14 mouse cellular contexts compared by ENCODE assay signal in the genomic region with DNA sequence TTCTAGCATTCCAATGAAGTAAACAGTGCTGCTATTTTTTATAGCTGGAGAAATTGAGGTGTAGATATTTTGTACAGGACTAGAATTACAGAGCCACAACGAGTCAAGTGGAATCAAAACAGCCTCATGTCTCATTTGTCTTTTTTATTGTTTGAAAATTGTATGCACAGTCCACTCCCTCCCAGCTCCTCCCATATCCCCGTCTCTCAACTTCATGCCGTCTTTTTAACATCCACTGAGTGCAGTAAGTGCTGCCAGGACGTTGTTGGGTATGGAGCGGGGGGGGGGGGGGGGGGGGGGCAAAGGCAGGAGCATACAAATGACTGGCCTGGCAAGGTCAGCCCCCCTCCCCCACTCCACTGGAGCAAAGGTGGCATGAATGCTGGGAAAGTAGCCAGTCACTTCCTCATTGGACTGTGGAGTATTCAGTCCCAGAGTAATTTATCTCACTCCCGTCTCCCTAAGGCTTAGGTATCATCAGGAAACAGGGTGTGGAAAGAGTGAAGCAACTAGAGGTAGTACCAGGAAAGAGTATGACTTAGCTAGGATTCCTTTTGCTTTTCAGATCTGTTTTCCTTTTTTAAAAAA. TPM values are rescaled to one million over a fixed set of nuclear protein-coding genes. Genes with fewer than 3 reads are reported as not detected.
DNase-seq lines count a peak whose midpoint lies in the region; ATAC-seq and TF ChIP-seq lines count a peak whose summit lies in the region.
"Had no signal": no experiment of that assay in that cellular context is flagged by ENCODE, and none has a peak within 500 bp of the region (broad histone marks: within the 10 kb centered on the region; RNA-seq: fewer than 3 reads in every experiment).

No protein-coding gene starts in this region.

- no peaks in the 10 kb centered on the region for H3K9me3 ChIP-seq in kidney, embryonic 16.5 days (ENCODE audit: low read length)
- no peaks in the 10 kb centered on the region for H3K9me3 ChIP-seq in stomach, postnatal 0 days (ENCODE audit: control insufficient read depth, low read length)
- no peaks in the 10 kb centered on the region for H3K9me3 ChIP-seq in limb, embryonic 10.5 days (replicated peaks)
- H3K9me3 ChIP-seq: hindbrain, embryonic 13.5 days; neural tube, embryonic 13.5 days had no signal

- DNase-seq in adrenal gland, adult 2 months, result peak; percentile 42
- no peak for DNase-seq in adrenal gland, postnatal 4 days (ENCODE audit: low spot score in 2 of 2)
- peak; percentile 61 for DNase-seq in testis, postnatal 10 days (ENCODE audit: low spot score)
- no peak for DNase-seq in testis, postnatal 14 days (ENCODE audit: low spot score)
- DNase-seq in stomach, postnatal 0 days (ENCODE audit: low spot score), result peak; percentile 52
- DNase-seq in limb, embryonic 10.5 days (ENCODE audit: low spot score), result no peak
- no peak for DNase-seq in embryo, embryonic 10.5 days (ENCODE audit: low spot score)
- DNase-seq: cerebellum, adult 11-12 months; gastrocnemius, adult 2 months had no signal

- no peak for TF ChIP-seq CTCF in stomach, postnatal 0 days (IDR thresholded peaks at IDR 0.05; ENCODE audit: low read depth)

- TF ChIP-seq EP300 in stomach, postnatal 0 days (optimal IDR thresholded peaks at IDR 0.05), result no peak

- ATAC-seq in kidney, embryonic 16.5 days (ENCODE audit: low FRiP score, low TSS enrichment), result peak; percentile 29; the same call in 1 of the 2 replicates
- ATAC-seq in stomach, postnatal 0 days (ENCODE audit: low FRiP score, low TSS enrichment), result peak; percentile 84

- H3K4me3 ChIP-seq in kidney, embryonic 16.5 days (ENCODE audit: low read length), result no peak overlapping the region
- H3K4me3 ChIP-seq in stomach, postnatal 0 days (ENCODE audit: low read depth, low read length), result no peak overlapping the region
- H3K4me3 ChIP-seq in limb, embryonic 10.5 days, result no peak overlapping the region
- H3K4me3 ChIP-seq: gastrocnemius, adult 2 months; hindbrain, embryonic 13.5 days; left cerebral cortex, adult 2 months; neural tube, embryonic 13.5 days had no signal

- peak overlapping the region; percentile 23; the same call in 1 of the 2 replicates for H3K4me2 ChIP-seq in kidney, embryonic 16.5 days (replicated peaks; ENCODE audit: low read depth, low read length)
- no peak overlapping the region for H3K4me2 ChIP-seq in stomach, postnatal 0 days (replicated peaks; ENCODE audit: low read depth)
- H3K4me2 ChIP-seq: hindbrain, embryonic 13.5 days; neural tube, embryonic 13.5 days had no signal

- no peaks in the 10 kb centered on the region for H3K36me3 ChIP-seq in kidney, embryonic 16.5 days (ENCODE audit: insufficient read depth, low read length)
- H3K36me3 ChIP-seq in stomach, postnatal 0 days (ENCODE audit: control insufficient read depth, insufficient read depth, low read length), result no peaks in the 10 kb centered on the region
- no peaks in the 10 kb centered on the region for H3K36me3 ChIP-seq in limb, embryonic 10.5 days
- H3K36me3 ChIP-seq: hindbrain, embryonic 13.5 days; neural tube, embryonic 13.5 days had no signal

- H3K4me1 ChIP-seq in kidney, embryonic 16.5 days (ENCODE audit: insufficient read depth, low read length), result 0 out of 2 replicates have a peak, but pooled peaks cover 2% of the 10 kb centered on the region
- H3K4me1 ChIP-seq in stomach, postnatal 0 days (replicated peaks; ENCODE audit: control insufficient read depth, insufficient read depth), result no peaks in the 10 kb centered on the region
- peaks cover 3% of the 10 kb centered on the region; the same call in 1 of the 2 replicates for H3K4me1 ChIP-seq in limb, embryonic 10.5 days
- H3K4me1 ChIP-seq: hindbrain, embryonic 13.5 days had no signal

- WGBS in kidney, embryonic 16.5 days, result 6% methylated on average over 5 of the region's 6 CpGs
- 14% methylated on average over 4 of the region's 6 CpGs for WGBS in stomach, postnatal 0 days
- 60% methylated on average over 6 of the region's 6 CpGs for WGBS in limb, embryonic 10.5 days

- no peak overlapping the region for H3K27ac ChIP-seq in kidney, embryonic 16.5 days (ENCODE audit: low read length)
- H3K27ac ChIP-seq in stomach, postnatal 0 days (replicated peaks), result no peak overlapping the region
- H3K27ac ChIP-seq in limb, embryonic 10.5 days, result no peak overlapping the region
- H3K27ac ChIP-seq: gastrocnemius, adult 2 months; hindbrain, embryonic 13.5 days; left cerebral cortex, adult 2 months; liver, embryonic 14.5 days; neural tube, embryonic 13.5 days had no signal

- no peaks in the 10 kb centered on the region for H3K27me3 ChIP-seq in kidney, embryonic 16.5 days (ENCODE audit: insufficient read depth, low read length)
- no peaks in the 10 kb centered on the region for H3K27me3 ChIP-seq in stomach, postnatal 0 days (ENCODE audit: control insufficient read depth, insufficient read depth, low read length)
- H3K27me3 ChIP-seq in limb, embryonic 10.5 days (ENCODE audit: low read depth, poor library complexity, severe bottlenecking), result no peaks in the 10 kb centered on the region
- H3K27me3 ChIP-seq: hindbrain, embryonic 13.5 days; neural tube, embryonic 13.5 days had no signal

- no peak overlapping the region for H3K9ac ChIP-seq in kidney, embryonic 16.5 days (replicated peaks; ENCODE audit: low read length)
- no peak overlapping the region for H3K9ac ChIP-seq in stomach, postnatal 0 days (ENCODE audit: low read length)
- H3K9ac ChIP-seq: hindbrain, embryonic 13.5 days; liver, embryonic 14.5 days; neural tube, embryonic 13.5 days had no signal

RNA-seq across cellular contexts. Expression of gene Bhmt, which starts 23.3 kb away (rescaled TPM):
- 10 to 100 TPM in 1 of 2 experiments, under 1 TPM in 1; 0.97 to 11.8 TPM for total RNA-seq in adrenal gland, adult 2 months (2021)
- polyA plus RNA-seq in adrenal gland, adult 2 months (2012; rRNA removed), result 0.80 and 0.92 TPM in 2 replicates
- total RNA-seq in adrenal gland, postnatal 4 days (2021), result 10 to 100 TPM in 1 of 2 experiments, 1 to 10 TPM in 1; 4.3 to 96.0 TPM
- polyA plus RNA-seq in kidney, embryonic 16.5 days (2015; fragmentation: Nextera tagmentation; extraction: Ambion mirVana), result 0.23 and 0.87 TPM in 2 replicates
- polyA plus RNA-seq in stomach, postnatal 0 days (2015; fragmentation: Nextera tagmentation; extraction: Ambion mirVana), result 1.7 and 3.1 TPM in 2 replicates
- polyA plus RNA-seq in limb, embryonic 10.5 days (2016; fragmentation: Nextera tagmentation; extraction: Ambion mirVana), result not detected in 2 replicates
- total RNA-seq: gastrocnemius, adult 2 months; left cerebral cortex, adult 2 months had no signal
- polyA plus RNA-seq: neural tube, embryonic 13.5 days had no signal

RNA-seq across cellular contexts. Expression of gene Bhmt2, which starts 59.6 kb away (rescaled TPM):
- under 1 TPM; 0.17 to 0.66 TPM for total RNA-seq in adrenal gland, adult 2 months (2021)
- 0.08 TPM in 1 of 2 replicates, not detected in the other for polyA plus RNA-seq in adrenal gland, adult 2 months (2012; rRNA removed)
- 10 to 100 TPM in 1 of 2 experiments, 1 to 10 TPM in 1; 3.4 to 11.9 TPM for total RNA-seq in adrenal gland, postnatal 4 days (2021)
- 9.5 and 10.8 TPM in 2 replicates for polyA plus RNA-seq in kidney, embryonic 16.5 days (2015; fragmentation: Nextera tagmentation; extraction: Ambion mirVana)
- polyA plus RNA-seq in stomach, postnatal 0 days (2015; fragmentation: Nextera tagmentation; extraction: Ambion mirVana), result 0.13 and 0.39 TPM in 2 replicates
- not detected in 2 replicates for polyA plus RNA-seq in limb, embryonic 10.5 days (2016; fragmentation: Nextera tagmentation; extraction: Ambion mirVana)
- total RNA-seq: gastrocnemius, adult 2 months had no signal

RNA-seq across cellular contexts. Expression of gene Dmgdh, which starts 59.8 kb away (rescaled TPM):
- under 1 TPM in 1 of 2 experiments, not detected in 1; 0.89 TPM for total RNA-seq in adrenal gland, adult 2 months (2021)
- polyA plus RNA-seq in adrenal gland, adult 2 months (2012; rRNA removed), result 0.17 TPM in 1 of 2 replicates, not detected in the other
- total RNA-seq in adrenal gland, postnatal 4 days (2021), result 10 to 100 TPM in 1 of 2 experiments, 1 to 10 TPM in 1; 2.2 to 14.3 TPM
- polyA plus RNA-seq in kidney, embryonic 16.5 days (2015; fragmentation: Nextera tagmentation; extraction: Ambion mirVana), result 2.6 TPM in 2 replicates
- polyA plus RNA-seq in stomach, postnatal 0 days (2015; fragmentation: Nextera tagmentation; extraction: Ambion mirVana), result 0.12 and 0.13 TPM in 2 replicates
- not detected in 2 replicates for polyA plus RNA-seq in limb, embryonic 10.5 days (2016; fragmentation: Nextera tagmentation; extraction: Ambion mirVana)
- total RNA-seq: gastrocnemius, adult 2 months had no signal
- polyA plus RNA-seq: neural tube, embryonic 13.5 days had no signal

Comparison
In these comparisons a context has a peak if more than half of its experiments do, and no peak if none do; other contexts are left out.
1. DNase-seq: peak in adrenal gland, adult 2 months (single experiment), testis, postnatal 10 days (single experiment) and stomach, postnatal 0 days (single experiment); none in adrenal gland, postnatal 4 days (0 of 2), testis, postnatal 14 days (single experiment), limb, embryonic 10.5 days (single experiment) and embryo, embryonic 10.5 days (single experiment).